Mouse (Mus musculus): ENCODE results near the gene Mtrr.
A peak's percentile ranks its signal among the peaks of the same experiment; 100 is the strongest.

GRCm38 (mm10) chr13:68593797-68594196 lies 11.8 kb upstream of the Mtrr start:
- peak; percentile 22; the same call in 1 of the 2 replicates for TF ChIP-seq CTCF (IDR thresholded peaks at IDR 0.05; ENCODE audit: borderline replicate concordance, extremely low read depth, insufficient read depth, insufficient read length)
- TF ChIP-seq POLR2A (IDR thresholded peaks at IDR 0.05; ENCODE audit: borderline replicate concordance, extremely low read depth, insufficient read depth, insufficient read length, poor library complexity, severe bottlenecking): no peak
